Mouse (Mus musculus) left cerebral cortex, adult 8-10 months (tissue): ENCODE measurements around the gene Ncoa6. TPM values are rescaled to one million over a fixed set of nuclear protein-coding genes. Genes with fewer than 3 reads are reported as not detected.

Source experiments
- DNase-seq, 2 experiments: peaks; one replicate each; pipeline ENCODE4 v3.0.0; 2022; ENCODE audit warnings: low spot score in 2 of 2
- total RNA-seq, 4 experiments: library from RNA; stranded (reverse); gene quantifications; 2 replicates each; pipeline ENCODE4 v1.2.4; 2022

Ncoa6 gene
- total RNA-seq, 4 experiments from 2014 or later = 55.5 to 61.2 (median 57.9) TPM

GRCm38 (mm10) chr2:155442916-155443315, 30.8 kb downstream of the Ncoa6 start:
- no peak for DNase-seq

- no peak for DNase-seq
These were observed 37.2 kb downstream of the Ncoa6 start for GRCm38 (mm10) chr2:155436445-155436844.

GRCm38 (mm10) chr2:155420911-155421310, 52.8 kb downstream of the Ncoa6 start:
- DNase-seq = no peak

- no peak for DNase-seq
These were observed 69.1 kb downstream of the Ncoa6 start for GRCm38 (mm10) chr2:155404635-155405034.

- no peak for DNase-seq
These were observed 71.8 kb downstream of the Ncoa6 start for GRCm38 (mm10) chr2:155401926-155402325.

- no peak for DNase-seq
These were observed 73.4 kb downstream of the Ncoa6 start for GRCm38 (mm10) chr2:155400276-155400675.

- no peak for DNase-seq
These were observed 79.1 kb downstream of the Ncoa6 start for GRCm38 (mm10) chr2:155394586-155394985.

- DNase-seq = no peak
These were observed 85.1 kb downstream of the Ncoa6 start for GRCm38 (mm10) chr2:155388573-155388972.

GRCm38 (mm10) chr2:155387052-155387451, 86.6 kb downstream of the Ncoa6 start:
- DNase-seq = no peak

- peak; percentile 30 to 37 for DNase-seq
These were observed 87.2 kb downstream of the Ncoa6 start for GRCm38 (mm10) chr2:155386534-155386899.

GRCm38 (mm10) chr2:155385731-155386533, 87.8 kb downstream of the Ncoa6 start:
- peak in 1 of 2 experiments; percentile 23 for DNase-seq

GRCm38 (mm10) chr2:155385090-155385489, 88.6 kb downstream of the Ncoa6 start:
- peak; percentile 66 to 73 for DNase-seq

- peak in 1 of 2 experiments; percentile 28 for DNase-seq
These were observed 90.8 kb downstream of the Ncoa6 start for GRCm38 (mm10) chr2:155382791-155383438.

GRCm38 (mm10) chr2:155382332-155382700, 91.4 kb downstream of the Ncoa6 start:
- DNase-seq = no peak

- DNase-seq = peak; percentile 96
These were observed 91.9 kb downstream of the Ncoa6 start for GRCm38 (mm10) chr2:155381643-155382331.

GRCm38 (mm10) chr2:155381060-155381437, 92.6 kb downstream of the Ncoa6 start:
- DNase-seq = no peak

GRCm38 (mm10) chr2:155380261-155381059, 93.2 kb downstream of the Ncoa6 start, which contains the start of gene Trp53inp2:
Trp53inp2 (plus strand) TSS chr2:155381059.
- DNase-seq = no peak

GRCm38 (mm10) chr2:155376191-155376590, 97.5 kb downstream of the Ncoa6 start:
- DNase-seq = no peak

GRCm38 (mm10) chr2:155374521-155374920, 99.2 kb downstream of the Ncoa6 start:
- no peak for DNase-seq

GRCm38 (mm10) chr2:155373886-155374285, 99.8 kb downstream of the Ncoa6 start:
- no peak for DNase-seq

GRCm38 (mm10) chr2:155373302-155373701, 100.4 kb downstream of the Ncoa6 start:
- no peak for DNase-seq
